Mouse (Mus musculus) G1E-ER4 (cell line): ENCODE measurements around the gene Tldc1. TPM values are rescaled to one million over a fixed set of nuclear protein-coding genes. Genes with fewer than 3 reads are reported as not detected.

ENCODE experiments used
- GATA1 ChIP-seq: IDR thresholded peaks from one replicate; pipeline ENCODE4 v1.8.0; 2012; ENCODE audit warnings: low read length, inconsistent platforms
- polyA plus RNA-seq: library from polyadenylated mRNA; stranded (reverse); fragments of >175 nt; gene quantifications from 2 replicates; pipeline ENCODE4 v1.2.3, GENCODE M21; 2012

Tldc1 gene
- polyA plus RNA-seq, 1 experiment: 6.4 TPM

GRCm38 (mm10) chr8:119785764-119786405, 7.7 kb upstream of the Tldc1 start:
- no peak for TF ChIP-seq GATA1

- no peak for TF ChIP-seq GATA1
Measured at GRCm38 (mm10) chr8:119784676-119785075, 6.5 kb upstream of the Tldc1 start.

GRCm38 (mm10) chr8:119784141-119784574, 5.9 kb upstream of the Tldc1 start:
- TF ChIP-seq GATA1: no peak

- TF ChIP-seq GATA1: no peak
Measured at GRCm38 (mm10) chr8:119783579-119783978, 5.4 kb upstream of the Tldc1 start.

GRCm38 (mm10) chr8:119782715-119783114, 4.5 kb upstream of the Tldc1 start:
- no peak for TF ChIP-seq GATA1

GRCm38 (mm10) chr8:119781086-119781840, 3.0 kb upstream of the Tldc1 start:
- no peak for TF ChIP-seq GATA1

- no peak for TF ChIP-seq GATA1
Measured at GRCm38 (mm10) chr8:119780402-119781049, 2.3 kb upstream of the Tldc1 start.

GRCm38 (mm10) chr8:119779013-119779737, 959 bp upstream of the Tldc1 start:
- no peak for TF ChIP-seq GATA1

- no peak for TF ChIP-seq GATA1
Measured at GRCm38 (mm10) chr8:119777765-119778164, 451 bp downstream of the Tldc1 start.

- TF ChIP-seq GATA1: no peak
Measured at GRCm38 (mm10) chr8:119776668-119777245, 1.5 kb downstream of the Tldc1 start.

- no peak for TF ChIP-seq GATA1
Measured at GRCm38 (mm10) chr8:119765761-119766444, 12.3 kb downstream of the Tldc1 start.

GRCm38 (mm10) chr8:119765311-119765710, 12.9 kb downstream of the Tldc1 start:
- no peak for TF ChIP-seq GATA1

GRCm38 (mm10) chr8:119762226-119763220, 15.7 kb downstream of the Tldc1 start:
- TF ChIP-seq GATA1: no peak

GRCm38 (mm10) chr8:119761692-119762091, 16.5 kb downstream of the Tldc1 start:
- no peak for TF ChIP-seq GATA1
